Mouse (Mus musculus): ENCODE results near the gene Ppp1r15b. TPM values are rescaled to one million over a fixed set of nuclear protein-coding genes. Genes with fewer than 3 reads are reported as not detected.

Ppp1r15b gene
- total RNA-seq, 2 experiments from 2014 or later, result 24.1 to 26.0 TPM

DNA sequence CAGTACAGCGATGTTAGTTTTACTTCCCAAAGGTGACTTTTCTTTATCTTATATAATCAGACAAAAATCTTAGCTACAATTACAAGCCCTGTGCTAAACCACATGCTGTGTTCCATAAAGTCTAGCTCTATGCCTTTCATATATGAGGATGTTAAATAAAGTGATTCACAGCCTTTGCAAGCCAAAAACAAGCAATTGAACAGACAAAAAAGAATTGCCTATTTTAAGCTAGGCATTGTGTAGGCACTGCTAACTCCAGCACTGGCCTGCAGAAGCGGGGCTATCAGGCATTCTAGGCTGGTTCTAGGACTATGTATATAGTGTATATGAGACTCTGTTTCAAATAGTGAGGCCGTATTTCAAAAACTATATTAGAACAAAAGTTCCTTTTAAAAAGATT is 21.3 kb downstream of the Ppp1r15b start:
- DNase-seq, result no peak
- intact Hi-C loops (cut with DNase I), result no loop called here

DNA sequence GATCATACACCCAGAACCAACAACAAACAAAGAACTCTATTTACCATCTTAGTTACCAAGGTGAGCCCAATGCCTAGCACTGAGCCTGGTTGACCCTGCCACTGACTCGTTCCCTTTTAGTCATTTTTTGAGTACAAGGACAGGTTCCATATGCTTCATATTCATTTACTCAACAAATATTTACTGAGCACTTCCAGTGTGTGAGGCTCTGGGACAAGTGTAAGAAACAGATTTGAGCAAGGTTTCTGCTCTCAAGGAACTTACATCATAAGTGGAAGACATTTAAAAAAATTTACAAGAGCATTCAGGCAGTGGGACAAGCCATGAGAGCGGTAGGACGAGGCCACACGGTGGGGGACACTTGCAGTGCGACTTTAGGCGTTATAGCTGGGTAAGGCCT is 24.3 kb downstream of the Ppp1r15b start:
- DNase-seq, result no peak
- intact Hi-C loops (cut with DNase I), result no loop called here

DNA sequence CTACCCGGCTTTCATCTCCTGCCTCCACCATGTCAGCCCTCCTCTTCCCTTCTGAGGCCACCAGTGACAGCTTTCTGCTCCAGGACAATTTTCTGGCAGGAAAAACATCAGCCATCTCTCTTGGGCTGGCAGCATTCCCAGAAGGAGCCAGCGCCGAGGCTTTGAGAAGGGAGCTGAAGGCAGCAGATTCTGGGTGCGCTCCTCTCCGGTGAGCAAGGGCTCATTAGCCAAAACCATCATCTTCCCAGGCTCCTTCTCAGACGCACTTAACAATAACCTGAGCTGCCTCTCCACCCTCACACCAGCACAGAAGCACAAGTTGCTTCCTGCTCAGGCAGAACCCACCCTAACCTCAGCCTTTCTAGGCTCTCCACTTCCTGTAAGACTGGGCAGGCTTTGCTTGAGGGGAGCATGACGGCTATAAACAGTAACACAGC is 28.2 kb downstream of the Ppp1r15b start:
- peak; percentile 36 to 47 for DNase-seq
- intact Hi-C loops (cut with DNase I), result no loop called here

DNA sequence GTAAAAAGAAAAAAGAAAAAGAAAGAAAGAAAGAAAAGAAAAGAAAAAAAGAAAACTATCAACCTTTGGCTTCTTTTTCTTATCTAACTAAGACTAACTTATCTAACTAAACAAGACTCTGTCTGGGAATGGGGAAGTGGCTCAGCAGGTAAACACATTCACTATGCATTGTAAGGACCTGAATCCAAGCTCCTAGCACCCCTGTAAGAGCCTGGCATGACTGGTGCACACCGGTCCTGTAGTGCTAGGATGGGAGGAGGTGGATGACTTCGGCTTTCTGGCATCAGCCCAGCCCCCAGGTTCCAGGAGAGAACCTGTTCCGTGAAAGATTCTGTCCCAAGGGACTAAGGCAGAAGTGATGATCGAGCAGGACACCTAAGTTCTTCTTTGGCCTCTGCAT is 30.6 kb downstream of the Ppp1r15b start:
- intact Hi-C loops (cut with DNase I), result no loop called here

DNA sequence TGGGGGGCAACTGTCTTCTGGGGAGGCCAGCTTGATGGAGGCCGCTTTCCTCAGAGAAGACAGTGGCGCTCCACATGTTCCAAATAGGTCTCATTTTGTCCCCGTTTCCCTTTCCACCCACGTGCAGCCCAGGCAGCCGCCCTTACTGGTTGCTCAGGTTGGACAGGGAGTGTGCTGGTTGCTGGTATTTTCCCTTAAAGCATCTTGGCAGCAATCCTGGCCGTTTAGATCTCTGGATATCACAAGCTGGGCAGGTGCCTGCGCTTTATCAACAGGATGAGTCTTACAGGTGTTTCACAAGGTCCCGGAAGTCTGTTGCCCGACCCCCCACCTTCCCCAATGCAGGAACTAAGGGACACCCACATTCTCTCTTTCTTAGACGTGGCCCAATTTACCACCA is 31.1 kb downstream of the Ppp1r15b start:
- no peak for DNase-seq
- intact Hi-C loops (cut with DNase I), result no loop called here

More for the DNA sequence above, 30.6 kb downstream of the Ppp1r15b start:
- DNase-seq, result no peak

DNA sequence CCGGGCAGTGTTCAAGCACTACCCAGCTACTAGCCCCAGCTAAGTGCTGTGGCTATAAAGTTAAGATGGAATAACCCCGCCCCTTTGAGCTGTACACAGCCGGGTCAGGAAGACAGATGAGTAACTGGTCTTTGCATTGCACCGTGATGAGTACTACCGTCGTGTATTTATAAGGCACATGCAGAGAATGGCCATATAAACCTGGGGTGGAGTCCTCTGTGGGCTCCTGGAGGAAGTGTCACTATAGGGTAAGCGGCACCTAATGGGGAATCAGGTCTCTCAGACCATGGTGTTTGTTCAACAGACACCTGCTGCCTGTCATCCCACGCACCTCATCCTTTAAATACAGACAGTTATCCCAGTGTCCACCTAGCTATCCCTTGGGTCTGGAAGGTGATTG is 32.0 kb downstream of the Ppp1r15b start:
- no peak for DNase-seq
- intact Hi-C loops (cut with DNase I), result no loop called here

DNA sequence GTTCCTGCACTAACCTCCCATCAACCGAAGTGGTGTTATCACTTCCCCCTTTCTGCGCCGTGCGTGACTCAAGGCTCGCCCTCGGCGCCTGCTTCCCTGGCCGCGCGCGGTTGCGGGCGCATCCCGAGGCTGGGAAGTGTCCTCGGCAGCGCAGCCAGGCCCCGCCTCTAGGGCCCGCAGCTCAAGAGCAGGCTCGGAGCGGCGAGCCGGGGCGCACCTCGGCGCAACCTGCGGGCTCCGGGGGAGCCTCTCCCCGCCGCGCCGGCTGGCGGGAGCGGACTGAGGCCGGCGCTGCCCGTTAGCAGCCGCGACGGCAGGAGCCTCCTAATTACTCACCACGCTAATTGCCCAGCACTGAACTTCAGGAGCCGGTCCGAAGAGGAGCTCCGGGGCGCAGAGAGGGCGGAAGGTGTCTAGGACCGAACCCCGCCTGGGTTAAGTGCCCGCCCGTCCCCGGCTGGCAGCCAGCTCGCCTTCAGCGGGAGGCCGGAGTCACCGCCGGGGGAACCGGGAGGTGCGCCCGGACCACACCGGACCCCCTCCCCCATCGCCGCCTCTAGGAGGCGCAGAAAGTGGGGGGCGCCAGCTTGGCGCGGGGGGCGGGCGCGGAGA is 33.0 kb downstream of the Ppp1r15b start, which contains the start of gene Plekha6:
Plekha6 (plus strand) TSS at position 391 of the 612 bp plus-strand sequence.
- DNase-seq, result peak; percentile 25 to 27
- intact Hi-C loops (cut with DNase I), result no loop called here

DNA sequence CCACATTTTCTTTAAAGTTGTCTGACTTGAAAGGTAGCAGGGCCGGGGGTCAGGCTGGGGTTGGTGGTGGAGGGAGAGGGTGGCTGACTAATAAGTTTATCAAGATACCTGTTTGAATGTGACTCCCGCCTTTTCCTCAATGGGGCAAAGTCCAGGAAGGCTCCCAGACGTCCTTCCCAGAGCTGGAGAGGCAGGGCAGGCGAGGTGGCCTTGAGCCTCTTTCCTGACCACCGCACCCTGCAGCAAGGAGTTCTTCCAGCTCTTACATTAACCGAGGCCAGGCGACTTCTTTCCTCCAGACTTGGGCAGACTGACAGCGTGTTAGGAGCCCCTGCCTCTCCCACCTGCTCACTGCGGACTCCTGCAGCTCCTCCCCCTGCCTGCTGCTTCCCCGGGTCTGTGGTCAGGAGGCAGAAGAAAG is 33.7 kb downstream of the Ppp1r15b start:
- intact Hi-C loops (cut with DNase I), result no loop called here
- DNase-seq, result no peak

DNA sequence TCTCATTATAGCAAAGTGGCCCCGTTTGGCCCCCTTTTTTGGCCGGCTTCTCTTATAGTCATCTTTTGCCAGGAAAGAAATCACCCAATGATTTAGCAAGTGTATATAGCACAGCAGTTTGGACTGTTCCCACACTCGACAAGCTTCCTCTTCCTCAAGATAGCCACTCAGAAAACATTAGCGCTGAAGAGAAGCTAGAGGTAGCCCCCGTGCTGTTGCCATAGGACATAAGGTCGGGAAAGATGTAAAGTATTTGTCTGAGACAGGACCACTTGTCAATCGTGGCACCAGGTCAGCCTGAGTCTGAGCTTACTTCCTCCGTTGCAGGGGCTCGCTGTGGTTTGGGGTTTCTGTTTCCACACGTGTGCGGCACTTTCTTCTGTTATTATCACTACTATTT is 34.2 kb downstream of the Ppp1r15b start:
- no peak for DNase-seq
- intact Hi-C loops (cut with DNase I), result no loop called here

DNA sequence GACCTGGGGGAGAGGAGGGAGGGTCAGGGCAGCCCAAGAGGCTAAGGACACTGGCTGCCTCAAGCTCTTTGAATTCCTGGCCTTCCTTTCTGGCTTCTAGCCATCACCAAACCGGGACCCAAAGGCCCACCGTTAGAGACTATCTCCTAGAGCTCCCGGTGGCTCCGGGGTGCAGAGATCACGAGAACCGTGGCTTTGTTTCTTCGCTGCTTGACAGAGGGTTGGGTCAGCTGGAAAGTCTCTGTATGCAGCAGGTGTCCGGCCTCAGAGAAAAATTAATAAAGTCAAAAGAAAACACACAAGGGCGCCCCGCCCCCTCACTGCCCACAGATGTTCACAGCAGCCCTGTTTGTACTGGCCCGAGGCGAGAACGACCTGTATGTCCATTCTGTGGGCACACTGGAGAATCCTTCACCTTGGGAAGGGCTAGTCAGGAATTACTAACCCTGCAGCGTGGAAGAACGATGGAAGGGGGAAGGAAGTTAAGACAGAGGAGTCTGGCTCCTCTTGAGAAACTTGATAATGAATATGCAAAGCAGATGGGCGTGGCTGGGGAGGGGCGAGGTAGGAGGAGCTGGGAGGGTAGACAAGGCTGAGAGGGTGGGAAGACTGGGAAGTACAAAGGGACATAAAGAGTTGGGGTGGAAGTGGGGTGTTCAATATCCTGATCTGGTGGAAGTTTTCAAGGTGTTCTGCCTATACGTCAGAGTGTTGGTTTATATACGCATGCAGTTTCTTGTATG is 37.5 kb downstream of the Ppp1r15b start:
- no peak for DNase-seq

DNA sequence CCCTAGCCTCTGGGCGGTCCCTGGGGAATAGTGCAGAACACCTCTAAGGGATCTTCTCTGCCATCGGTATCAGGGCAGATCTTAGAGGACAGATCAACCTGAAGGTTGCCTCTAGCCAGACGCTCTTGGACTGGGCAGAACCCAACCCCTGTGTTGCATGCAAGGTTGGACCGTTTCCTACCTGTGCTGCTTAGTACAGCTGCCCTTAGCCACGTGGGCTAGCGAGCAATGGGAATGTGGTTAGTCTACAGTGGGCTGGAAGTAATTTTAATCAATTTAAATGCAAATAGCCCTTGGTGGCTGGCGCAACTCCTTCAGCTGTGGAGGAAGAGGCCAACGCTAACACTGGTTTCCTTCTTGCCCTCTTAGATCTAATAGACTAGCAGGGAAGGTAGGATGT is 39.3 kb downstream of the Ppp1r15b start:
- DNase-seq, result no peak
- intact Hi-C loops (cut with DNase I), result no loop called here

More for the DNA sequence above, 37.5 kb downstream of the Ppp1r15b start:
- intact Hi-C loops (cut with DNase I), result no loop called here

DNA sequence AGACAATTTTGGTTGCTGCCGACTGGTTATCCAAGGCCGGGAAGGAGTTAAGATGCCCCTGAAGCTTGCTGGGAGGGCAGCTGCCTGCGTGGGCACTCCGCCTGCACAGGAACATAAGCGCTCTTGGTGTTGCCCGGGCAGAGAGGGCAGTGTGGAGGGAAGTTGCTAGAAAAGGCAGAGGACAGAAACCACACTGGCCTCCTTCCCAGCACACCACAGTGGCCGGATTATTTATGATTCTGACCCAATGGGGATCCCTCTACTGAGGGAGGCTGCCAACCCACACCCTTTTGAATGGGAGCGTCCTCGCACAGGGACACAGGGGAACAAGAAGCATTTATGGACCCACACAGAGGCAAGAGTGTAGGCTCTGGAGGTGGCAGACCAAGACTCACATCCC is 40.4 kb downstream of the Ppp1r15b start:
- DNase-seq, result no peak
- intact Hi-C loops (cut with DNase I), result no loop called here

DNA sequence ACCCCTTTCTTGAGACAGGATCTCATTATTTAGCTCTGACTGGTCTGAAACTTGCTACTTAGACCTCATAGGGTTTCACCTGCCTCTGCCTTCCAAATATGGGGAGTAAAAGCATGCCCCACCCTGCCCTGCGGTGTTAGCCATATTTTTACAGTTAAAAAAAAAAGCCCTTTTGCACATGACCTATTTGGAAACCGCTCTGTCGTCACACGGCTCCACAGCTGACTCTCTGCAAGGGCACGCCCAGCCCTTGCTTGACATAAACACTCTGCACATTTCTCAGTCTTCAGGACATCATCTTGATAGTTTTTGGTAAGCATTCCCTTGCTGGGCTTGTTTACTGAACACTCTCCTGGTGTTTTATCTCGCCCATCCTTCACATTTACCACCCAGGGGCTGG is 44.2 kb downstream of the Ppp1r15b start:
- intact Hi-C loops (cut with DNase I), result no loop called here
- DNase-seq, result no peak

DNA sequence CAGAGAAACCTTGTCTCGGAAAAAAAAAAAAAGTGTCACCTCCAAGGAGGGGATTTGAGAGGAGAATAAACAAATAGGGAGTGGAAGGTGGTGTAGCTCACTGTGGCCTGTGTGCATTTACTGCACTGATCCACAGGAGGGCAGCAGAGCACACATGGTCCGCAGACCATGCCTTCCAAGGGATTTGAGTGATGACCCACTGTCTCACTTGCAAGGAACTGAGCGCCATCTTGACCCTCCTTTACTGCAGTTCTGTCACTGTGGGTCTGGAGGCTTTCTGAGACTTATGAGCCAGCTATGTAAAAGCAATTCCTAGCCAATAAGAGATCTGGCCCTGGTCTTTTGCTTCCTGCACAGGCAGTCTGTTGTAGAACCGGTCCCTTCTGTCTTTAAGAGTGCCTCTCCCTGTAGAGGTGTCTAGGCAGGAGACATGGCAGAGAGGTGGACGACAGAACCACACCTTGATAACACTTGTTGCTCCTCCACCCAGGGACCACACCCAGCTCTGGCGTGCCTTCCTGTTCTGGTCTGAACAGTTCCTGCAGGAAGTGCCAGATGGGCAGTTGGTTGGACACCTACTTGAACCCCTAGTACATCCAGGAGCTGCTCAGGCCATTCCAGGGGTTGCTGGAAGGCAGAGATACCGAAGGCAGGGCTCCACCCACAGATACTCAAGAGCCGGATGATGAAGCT is 46.7 kb downstream of the Ppp1r15b start:
- intact Hi-C loops (cut with DNase I), result loop anchor here (1.0 to 2.0 kb wide), 4 partner anchors 31 to 433 kb away; partner anchors contain the start of gene Snrpe
- DNase-seq, result peak; percentile 66 to 69

DNA sequence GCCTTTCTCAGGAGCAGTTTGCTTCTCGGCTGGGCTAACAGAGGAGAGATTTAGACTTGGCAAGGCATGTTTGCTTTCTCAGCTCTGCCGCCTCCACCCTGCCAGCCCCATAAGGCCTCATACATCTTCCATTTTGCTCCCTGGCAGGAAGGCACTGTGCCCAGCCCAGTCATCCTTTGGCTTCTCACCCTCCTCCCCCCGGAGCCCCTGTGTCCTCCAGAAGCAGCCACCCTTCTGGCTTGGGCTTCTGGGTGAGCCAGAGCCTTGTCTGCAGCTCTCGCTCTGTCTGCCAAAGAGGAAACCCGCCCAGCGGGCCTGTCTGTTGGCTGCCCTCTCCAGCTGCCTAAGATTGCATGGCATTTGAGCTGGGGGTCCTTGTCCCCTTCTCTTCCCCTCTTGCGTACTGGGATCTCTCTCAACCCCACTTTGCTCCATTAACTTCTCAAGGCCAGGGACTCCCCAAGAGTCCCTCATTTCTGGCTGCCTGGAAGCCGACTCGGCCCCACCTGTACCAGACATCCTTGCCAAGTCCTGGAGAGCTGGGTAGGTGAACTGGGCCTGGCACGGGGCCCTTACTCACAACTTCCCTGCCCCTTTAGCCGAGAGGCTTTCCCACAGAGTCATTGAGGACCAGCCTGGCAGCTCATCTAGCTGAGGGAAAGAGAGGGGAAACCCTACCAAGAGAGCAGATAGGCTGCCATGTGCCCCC is 47.9 kb downstream of the Ppp1r15b start:
- peak; percentile 31 to 46 for DNase-seq
- intact Hi-C loops (cut with DNase I), result loop anchor here (2.0 kb wide), 1 partner anchor 432 kb away; the partner anchor contains the start of gene Snrpe

DNA sequence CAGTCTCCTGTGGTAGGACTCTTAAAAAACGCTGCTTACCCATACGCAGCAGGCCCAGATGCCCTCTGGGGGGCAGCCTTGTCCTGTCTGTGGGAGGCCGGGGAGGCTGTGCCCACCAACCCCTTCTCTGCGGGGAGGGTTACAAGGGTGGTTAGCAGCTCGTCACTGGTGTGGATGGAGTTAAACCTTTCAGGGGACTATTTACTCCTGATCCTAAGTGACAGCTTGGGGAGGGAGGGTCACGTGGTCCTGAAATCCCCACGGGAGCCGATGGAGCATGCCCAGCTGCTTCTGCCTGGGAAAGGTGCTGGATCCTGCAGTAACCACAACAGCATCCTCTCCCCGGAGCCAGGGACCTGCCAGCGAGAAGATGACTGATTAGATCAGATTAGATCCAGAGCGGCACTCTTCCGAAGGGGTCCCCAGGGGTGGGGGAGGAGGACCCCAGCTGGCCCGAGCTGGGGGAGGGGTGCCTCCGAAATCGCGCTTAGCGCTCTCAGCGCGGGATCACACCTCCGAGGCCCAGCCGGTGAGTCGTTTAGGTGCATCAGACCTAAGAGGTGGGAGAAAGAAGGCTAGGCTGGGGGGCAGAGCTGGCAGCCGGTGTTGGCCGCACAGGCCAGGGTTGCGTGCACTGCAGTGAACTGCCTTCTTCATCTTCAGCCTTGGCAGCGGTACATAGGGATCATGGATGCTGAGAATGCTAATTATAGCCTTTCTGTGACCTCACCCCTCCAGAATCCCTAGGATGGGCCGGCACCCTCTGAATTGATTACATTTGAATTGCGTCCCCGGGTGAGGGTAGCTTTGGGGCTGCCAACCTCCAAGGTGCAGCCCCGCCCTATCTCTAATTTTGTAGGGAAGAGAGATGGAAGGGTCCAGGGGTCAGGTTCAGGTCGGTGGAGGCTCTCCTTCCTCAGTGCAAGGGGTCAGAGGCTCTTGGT is 50.4 kb downstream of the Ppp1r15b start:
- intact Hi-C loops (cut with DNase I), result loop anchor here (1.0 to 2.0 kb wide), 3 partner anchors 45 to 126 kb away; no protein-coding TSS in a partner anchor
- DNase-seq, result peak; percentile 77

DNA sequence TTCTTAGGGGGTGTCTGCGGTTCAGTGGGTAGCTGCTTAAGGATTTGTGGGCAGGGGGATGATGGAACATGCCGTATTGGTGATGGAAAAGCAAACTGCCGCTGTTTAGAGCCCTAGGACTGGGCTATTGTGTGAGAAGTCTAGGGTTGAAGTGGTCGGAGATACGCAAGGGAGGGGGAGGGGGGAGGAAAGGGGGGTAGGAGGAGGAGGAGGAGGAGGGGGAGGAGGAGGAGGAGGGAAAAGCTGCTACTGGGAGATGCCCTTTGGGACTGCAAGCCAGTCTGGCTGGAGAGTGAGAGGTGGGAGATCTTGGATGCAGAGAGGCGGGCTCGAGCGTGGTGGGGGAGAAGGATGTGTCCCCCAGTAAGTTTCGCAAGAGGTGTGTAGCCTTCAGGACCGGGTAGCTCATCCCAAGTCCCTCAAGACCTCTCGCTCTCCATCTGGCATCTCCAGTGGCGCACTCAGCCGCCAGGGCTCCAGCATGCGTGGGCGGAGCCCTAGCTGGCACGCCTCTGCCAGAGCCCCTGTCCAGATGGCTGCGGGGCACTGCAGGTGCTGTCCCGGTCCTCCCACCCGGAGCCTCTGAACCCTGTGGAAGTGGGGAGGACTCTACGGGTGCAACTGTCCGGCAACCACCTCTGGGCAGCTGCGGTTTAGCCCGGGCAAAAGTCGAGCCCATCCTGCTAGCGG is 51.2 kb downstream of the Ppp1r15b start:
- intact Hi-C loops (cut with DNase I), result no loop called here
- peak; percentile 36 to 58 for DNase-seq

DNA sequence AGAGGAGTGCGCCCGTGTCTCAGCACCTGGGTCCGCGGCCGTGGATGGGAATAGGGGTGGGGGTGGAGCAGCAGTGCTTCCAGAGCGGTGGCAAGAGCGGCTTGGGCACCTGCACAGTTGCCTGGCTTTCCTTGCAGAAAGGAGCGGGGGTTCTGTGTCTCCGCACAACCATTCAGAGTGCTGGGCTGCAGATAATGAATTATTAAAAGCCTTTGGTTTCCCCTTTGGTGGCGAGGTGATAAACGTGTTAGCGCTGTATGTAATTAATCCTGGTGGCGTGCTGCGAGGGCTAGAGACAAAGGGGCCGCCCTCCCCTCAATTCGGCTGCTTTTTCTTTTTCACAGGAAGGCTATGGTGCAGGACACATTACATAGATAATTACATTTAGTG is 51.8 kb downstream of the Ppp1r15b start:
- DNase-seq, result no peak
- intact Hi-C loops (cut with DNase I), result no loop called here
